Mouse (Mus musculus): ENCODE measurements around the gene Kctd14. TPM values are rescaled to one million over a fixed set of nuclear protein-coding genes. Genes with fewer than 3 reads are reported as not detected.

The Kctd14 gene
- polyA plus RNA-seq, 1 experiment from 2014 or later, result 8.9 TPM

GRCm38 (mm10) chr7:97455577-97455976, 4.5 kb downstream of the Kctd14 start:
- Histone ChIP-seq H3K4me3 (ENCODE audit: low read length) (no peak overlapping the region), H3K4me2 (ENCODE audit: low read depth, low read length) (no peak overlapping the region), H3K36me3 (ENCODE audit: control insufficient read depth, insufficient read depth, low read length) (peaks cover 2% of the 10 kb centered on the region; the same call in 1 of the 2 replicates), H3K27me3 (ENCODE audit: control insufficient read depth, insufficient read depth, low read depth, low read length) (no peaks in the 10 kb centered on the region), H3K9ac (ENCODE audit: low read length) (no peak overlapping the region), H3K4me1 (replicated peaks; ENCODE audit: control insufficient read depth, insufficient read depth, low read length) (peaks cover 7% of the 10 kb centered on the region; the same call in 1 of the 2 replicates), H3K9me3 (ENCODE audit: control insufficient read depth, low read length) (no peaks in the 10 kb centered on the region), H3K27ac (ENCODE audit: low read length) (no peak overlapping the region)
- WGBS, result 45% methylated on average over 3 of the region's 3 CpGs
- no peak for ATAC-seq (ENCODE audit: low read depth)

- H3K36me3 ChIP-seq (ENCODE audit: control insufficient read depth, insufficient read depth, low read length), result no peaks in the 10 kb centered on the region
- no peaks in the 10 kb centered on the region for H3K4me1 ChIP-seq (replicated peaks; ENCODE audit: control insufficient read depth, insufficient read depth, low read length)
- H3K4me3 ChIP-seq (ENCODE audit: low read length), result no peak overlapping the region
- H3K9me3 ChIP-seq (ENCODE audit: control insufficient read depth, low read length), result peaks cover 2% of the 10 kb centered on the region; the same call in 1 of the 2 replicates
- no peak overlapping the region for H3K4me2 ChIP-seq (ENCODE audit: low read depth, low read length)
- WGBS, result 43% methylated on average over 5 of the region's 5 CpGs
- H3K9ac ChIP-seq (ENCODE audit: low read length), result no peak overlapping the region
- no peak for ATAC-seq (ENCODE audit: low read depth)
- no peaks in the 10 kb centered on the region for H3K27me3 ChIP-seq (ENCODE audit: control insufficient read depth, insufficient read depth, low read depth, low read length)
- no peak overlapping the region for H3K27ac ChIP-seq (ENCODE audit: low read length)
These were observed 21.9 kb downstream of the Kctd14 start for GRCm38 (mm10) chr7:97473001-97473400.

GRCm38 (mm10) chr7:97479349-97479748, 28.2 kb downstream of the Kctd14 start:
- no peak overlapping the region for H3K4me3 ChIP-seq (ENCODE audit: low read length)
- H3K4me1 ChIP-seq (replicated peaks; ENCODE audit: control insufficient read depth, insufficient read depth, low read length), result peaks cover 10% of the 10 kb centered on the region
- H3K36me3 ChIP-seq (ENCODE audit: control insufficient read depth, insufficient read depth, low read length), result no peaks in the 10 kb centered on the region
- no peaks in the 10 kb centered on the region for H3K9me3 ChIP-seq (ENCODE audit: control insufficient read depth, low read length)
- no peak overlapping the region for H3K4me2 ChIP-seq (ENCODE audit: low read depth, low read length)
- H3K27ac ChIP-seq (ENCODE audit: low read length), result no peak overlapping the region
- ATAC-seq (ENCODE audit: low read depth), result no peak
- H3K27me3 ChIP-seq (ENCODE audit: control insufficient read depth, insufficient read depth, low read depth, low read length), result no peaks in the 10 kb centered on the region
- 43% methylated on average over 3 of the region's 3 CpGs for WGBS
- H3K9ac ChIP-seq (ENCODE audit: low read length), result no peak overlapping the region

- H3K27ac ChIP-seq (ENCODE audit: low read length), result no peak overlapping the region
- 16% methylated on average over 3 of the region's 3 CpGs for WGBS
- peak overlapping the region; percentile 77 for H3K4me3 ChIP-seq (ENCODE audit: low read length)
- no peaks in the 10 kb centered on the region for H3K9me3 ChIP-seq (ENCODE audit: control insufficient read depth, low read length)
- peak; percentile 20; the same call in 1 of the 2 replicates for ATAC-seq (ENCODE audit: low read depth)
- H3K27me3 ChIP-seq (ENCODE audit: control insufficient read depth, insufficient read depth, low read depth, low read length), result no peaks in the 10 kb centered on the region
- H3K4me1 ChIP-seq (replicated peaks; ENCODE audit: control insufficient read depth, insufficient read depth, low read length), result peaks cover 10% of the 10 kb centered on the region
- peak overlapping the region; percentile 49 for H3K4me2 ChIP-seq (ENCODE audit: low read depth, low read length)
- H3K9ac ChIP-seq (ENCODE audit: low read length), result peak overlapping the region; percentile 21; the same call in 1 of the 2 replicates
- peaks cover 6% of the 10 kb centered on the region; the same call in 1 of the 2 replicates for H3K36me3 ChIP-seq (ENCODE audit: control insufficient read depth, insufficient read depth, low read length)
These were observed 29.2 kb downstream of the Kctd14 start for GRCm38 (mm10) chr7:97480290-97480689.

GRCm38 (mm10) chr7:97480821-97481339, 29.8 kb downstream of the Kctd14 start, which contains the start of gene Ints4:
Gene Ints4, plus strand, starts transcription at chr7:97480956.
- no peaks in the 10 kb centered on the region for H3K27me3 ChIP-seq (ENCODE audit: control insufficient read depth, insufficient read depth, low read depth, low read length)
- under 1% methylated on average over 24 of the region's 24 CpGs for WGBS
- peak within 1 kb of the TSS; percentile 77 for H3K4me3 ChIP-seq (ENCODE audit: low read length)
- peaks cover 10% of the 10 kb centered on the region for H3K4me1 ChIP-seq (replicated peaks; ENCODE audit: control insufficient read depth, insufficient read depth, low read length)
- H3K9ac ChIP-seq (ENCODE audit: low read length), result peak within 1 kb of the TSS; percentile 84
- H3K27ac ChIP-seq (ENCODE audit: low read length), result peak within 1 kb of the TSS; percentile 76
- peaks cover 6% of the 10 kb centered on the region; the same call in 1 of the 2 replicates for H3K36me3 ChIP-seq (ENCODE audit: control insufficient read depth, insufficient read depth, low read length)
- ATAC-seq (ENCODE audit: low read depth), result peak; percentile 100
- H3K9me3 ChIP-seq (ENCODE audit: control insufficient read depth, low read length), result no peaks in the 10 kb centered on the region
- H3K4me2 ChIP-seq (ENCODE audit: low read depth, low read length), result peak within 1 kb of the TSS; percentile 75

- Histone ChIP-seq H3K9ac (ENCODE audit: low read length) (no peak overlapping the region), H3K4me1 (replicated peaks; ENCODE audit: control insufficient read depth, insufficient read depth, low read length) (peaks cover 10% of the 10 kb centered on the region), H3K27me3 (ENCODE audit: control insufficient read depth, insufficient read depth, low read depth, low read length) (no peaks in the 10 kb centered on the region), H3K4me3 (ENCODE audit: low read length) (no peak overlapping the region), H3K27ac (ENCODE audit: low read length) (no peak overlapping the region), H3K9me3 (ENCODE audit: control insufficient read depth, low read length) (no peaks in the 10 kb centered on the region), H3K4me2 (ENCODE audit: low read depth, low read length) (no peak overlapping the region), H3K36me3 (ENCODE audit: control insufficient read depth, insufficient read depth, low read length) (peaks cover 13% of the 10 kb centered on the region)
- ATAC-seq (ENCODE audit: low read depth), result no peak
- WGBS, result 81% methylated on average over 2 of the region's 2 CpGs
These were observed 32.3 kb downstream of the Kctd14 start for GRCm38 (mm10) chr7:97483378-97483777.

- Histone ChIP-seq H3K36me3 (ENCODE audit: control insufficient read depth, insufficient read depth, low read length) (peaks cover 26% of the 10 kb centered on the region), H3K27me3 (ENCODE audit: control insufficient read depth, insufficient read depth, low read depth, low read length) (no peaks in the 10 kb centered on the region), H3K4me1 (replicated peaks; ENCODE audit: control insufficient read depth, insufficient read depth, low read length) (no peaks in the 10 kb centered on the region), H3K9me3 (ENCODE audit: control insufficient read depth, low read length) (no peaks in the 10 kb centered on the region), H3K4me2 (ENCODE audit: low read depth, low read length) (no peak overlapping the region), H3K27ac (ENCODE audit: low read length) (no peak overlapping the region), H3K4me3 (ENCODE audit: low read length) (no peak overlapping the region), H3K9ac (ENCODE audit: low read length) (no peak overlapping the region)
- no peak for ATAC-seq (ENCODE audit: low read depth)
- 57% methylated on average over 3 of the region's 3 CpGs for WGBS
These were observed 40.0 kb downstream of the Kctd14 start for GRCm38 (mm10) chr7:97491157-97491556.

- WGBS, result 89% methylated on average over 4 of the region's 4 CpGs
- H3K4me2 ChIP-seq (ENCODE audit: low read depth, low read length), result no peak overlapping the region
- no peaks in the 10 kb centered on the region for H3K9me3 ChIP-seq (ENCODE audit: control insufficient read depth, low read length)
- no peak overlapping the region for H3K27ac ChIP-seq (ENCODE audit: low read length)
- no peaks in the 10 kb centered on the region for H3K4me1 ChIP-seq (replicated peaks; ENCODE audit: control insufficient read depth, insufficient read depth, low read length)
- peaks cover 23% of the 10 kb centered on the region for H3K36me3 ChIP-seq (ENCODE audit: control insufficient read depth, insufficient read depth, low read length)
- no peak overlapping the region for H3K4me3 ChIP-seq (ENCODE audit: low read length)
- no peak for ATAC-seq (ENCODE audit: low read depth)
- H3K9ac ChIP-seq (ENCODE audit: low read length), result no peak overlapping the region
- H3K27me3 ChIP-seq (ENCODE audit: control insufficient read depth, insufficient read depth, low read depth, low read length), result no peaks in the 10 kb centered on the region
These were observed 41.3 kb downstream of the Kctd14 start for GRCm38 (mm10) chr7:97492420-97492819.

- H3K4me3 ChIP-seq (ENCODE audit: low read length), result no peak overlapping the region
- no peak overlapping the region for H3K27ac ChIP-seq (ENCODE audit: low read length)
- no peak overlapping the region for H3K4me2 ChIP-seq (ENCODE audit: low read depth, low read length)
- H3K9me3 ChIP-seq (ENCODE audit: control insufficient read depth, low read length), result no peaks in the 10 kb centered on the region
- no peak for ATAC-seq (ENCODE audit: low read depth)
- H3K36me3 ChIP-seq (ENCODE audit: control insufficient read depth, insufficient read depth, low read length), result peaks cover 17% of the 10 kb centered on the region
- no peaks in the 10 kb centered on the region for H3K4me1 ChIP-seq (replicated peaks; ENCODE audit: control insufficient read depth, insufficient read depth, low read length)
- H3K27me3 ChIP-seq (ENCODE audit: control insufficient read depth, insufficient read depth, low read depth, low read length), result no peaks in the 10 kb centered on the region
- no peak overlapping the region for H3K9ac ChIP-seq (ENCODE audit: low read length)
These were observed 43.9 kb downstream of the Kctd14 start for GRCm38 (mm10) chr7:97495052-97495451.

Measured in lung, embryonic 16.5 days (tissue).